Mouse (Mus musculus) CH12.LX (cell line): Measurements from ENCODE around the gene Tas2r118. TPM values are rescaled to one million over a fixed set of nuclear protein-coding genes. Genes with fewer than 3 reads are reported as not detected.

ENCODE experiments used
- DNase-seq: peaks from one replicate; pipeline ENCODE4 v3.0.0-alpha.2; 2013; ENCODE audit errors: extremely low read depth
- H3K27ac ChIP-seq: 2 replicates; pipeline ENCODE4 v1.5.1; 2012; ENCODE audit warnings: low read depth, mild to moderate bottlenecking, control low read depth, moderate library complexity; ENCODE audit not compliant: insufficient read depth
- H3K27me3 ChIP-seq: replicated peaks from 2 replicates; pipeline ENCODE3; 2012; ENCODE audit warnings: inconsistent platforms
- H3K36me3 ChIP-seq, 2 experiments: replicated peaks in 1 of 2; 2 replicates each; pipeline versions ENCODE3 to v1.6.1; 2012; ENCODE audit warnings: inconsistent platforms in 1 of 2, low read length in 1 of 2, mild to moderate bottlenecking in 1 of 2, mixed read lengths in 1 of 2, moderate library complexity in 1 of 2; ENCODE audit not compliant: control insufficient read depth in 1 of 2, insufficient read depth in 1 of 2
- H3K4me1 ChIP-seq, 2 experiments: 2 replicates each; pipeline ENCODE4 v1.6.1; 2012; ENCODE audit warnings: inconsistent platforms in 1 of 2, moderate library complexity in 1 of 2; ENCODE audit not compliant: insufficient read depth in 2 of 2, control insufficient read depth in 1 of 2
- H3K4me2 ChIP-seq: 2 replicates; pipeline ENCODE4 v1.6.1; 2012; ENCODE audit warnings: low read depth, mild to moderate bottlenecking, control low read depth; ENCODE audit not compliant: poor library complexity, insufficient read depth, severe bottlenecking
- H3K4me3 ChIP-seq, 3 experiments: fragments of 150-350 bp in 1 of 3; sonication (generic) in 1 of 3; replicated peaks in 1 of 3; 2 replicates each; pipeline versions ENCODE3 to v1.5.1; 2011 to 2012; ENCODE audit warnings: low read depth in 2 of 3, low read length in 2 of 3, mild to moderate bottlenecking in 2 of 3, moderate library complexity in 2 of 3, control low read depth in 1 of 3, improper control_type of control experiment in 1 of 3, inconsistent platforms in 1 of 3, mixed read lengths in 1 of 3; ENCODE audit not compliant: poor library complexity in 1 of 3
- H3K79me2 ChIP-seq: replicated peaks from 2 replicates; pipeline ENCODE4 v1.6.1; 2012; ENCODE audit warnings: mild to moderate bottlenecking, moderate library complexity; ENCODE audit not compliant: control insufficient read depth, poor library complexity, insufficient read depth, severe bottlenecking; ENCODE audit errors: extremely low read depth
- H3K9ac ChIP-seq: 2 replicates; pipeline ENCODE4 v1.6.1; 2012; ENCODE audit warnings: low read depth, mild to moderate bottlenecking, control low read depth, moderate library complexity; ENCODE audit not compliant: insufficient read depth
- H3K9me3 ChIP-seq: replicated peaks from 2 replicates; pipeline ENCODE3; 2012; ENCODE audit warnings: low read length, inconsistent platforms, mixed read lengths
- CHD2 ChIP-seq: IDR thresholded peaks from 2 replicates; pipeline ENCODE4 v1.6.1; 2011; ENCODE audit warnings: low read length, improper control_type of control experiment
- E2F4 ChIP-seq: IDR thresholded peaks from 2 replicates; pipeline ENCODE4 v1.6.1; 2011; ENCODE audit warnings: low read depth, low read length, improper control_type of control experiment; ENCODE audit not compliant: insufficient replicate concordance
- EP300 ChIP-seq: IDR thresholded peaks from 2 replicates; pipeline ENCODE4 v1.6.1; 2011; ENCODE audit warnings: low read length, improper control_type of control experiment
- ETS1 ChIP-seq: conservative IDR thresholded peaks from 2 replicates; pipeline ENCODE4 v1.6.1; 2012; ENCODE audit warnings: low read depth, mild to moderate bottlenecking, inconsistent platforms, low read length, improper control_type of control experiment, moderate library complexity
- IRF4 ChIP-seq: IDR thresholded peaks from 2 replicates; pipeline ENCODE4 v1.6.1; 2014; ENCODE audit warnings: low read depth, mild to moderate bottlenecking, inconsistent platforms, low read length, improper control_type of control experiment
- JUN ChIP-seq: IDR thresholded peaks from 2 replicates; pipeline ENCODE4 v1.6.1; 2011; ENCODE audit warnings: low read depth, mild to moderate bottlenecking, low read length, improper control_type of control experiment, moderate library complexity; ENCODE audit not compliant: insufficient read depth
- JUND ChIP-seq: conservative IDR thresholded peaks from 2 replicates; pipeline ENCODE4 v1.6.1; 2011; ENCODE audit warnings: low read depth, low read length, improper control_type of control experiment
- KAT2A ChIP-seq: IDR thresholded peaks from 2 replicates; pipeline ENCODE4 v1.6.1; 2012; ENCODE audit warnings: low read length, improper control_type of control experiment, inconsistent platforms; ENCODE audit not compliant: insufficient replicate concordance
- MAFK ChIP-seq: IDR thresholded peaks from 2 replicates; pipeline ENCODE4 v1.6.1; 2011; ENCODE audit warnings: low read length, improper control_type of control experiment; ENCODE audit not compliant: insufficient replicate concordance
- MAX ChIP-seq: IDR thresholded peaks from 2 replicates; pipeline ENCODE4 v1.6.1; 2011; ENCODE audit warnings: low read length, improper control_type of control experiment
- MEF2A ChIP-seq: IDR thresholded peaks from 2 replicates; pipeline ENCODE4 v1.6.1; 2014; ENCODE audit warnings: low read depth, mild to moderate bottlenecking, inconsistent platforms, low read length, improper control_type of control experiment, borderline replicate concordance
- MXI1 ChIP-seq: IDR thresholded peaks from 2 replicates; pipeline ENCODE4 v1.6.1; 2011; ENCODE audit warnings: mild to moderate bottlenecking, low read depth, low read length, improper control_type of control experiment
- MYC ChIP-seq: IDR thresholded peaks from 2 replicates; pipeline ENCODE4 v1.6.1; 2011; ENCODE audit warnings: low read depth, mild to moderate bottlenecking, improper control_type of control experiment, low read length
- POLR2A ChIP-seq: IDR thresholded peaks from 2 replicates; pipeline ENCODE4 v1.6.1; 2011; ENCODE audit warnings: low read depth, mild to moderate bottlenecking, improper control_type of control experiment, low read length
- SMC3 ChIP-seq: IDR thresholded peaks from 2 replicates; pipeline ENCODE4 v1.6.1; 2011; ENCODE audit warnings: low read depth, low read length, improper control_type of control experiment
- USF2 ChIP-seq: conservative IDR thresholded peaks from 2 replicates; pipeline ENCODE4 v1.6.1; 2011; ENCODE audit warnings: low read depth, low read length, improper control_type of control experiment
- ZC3H11A ChIP-seq: IDR thresholded peaks from 2 replicates; pipeline ENCODE4 v1.6.1; 2012; ENCODE audit warnings: low read depth, mild to moderate bottlenecking, inconsistent platforms, low read length, improper control_type of control experiment
- ZKSCAN1 ChIP-seq: IDR thresholded peaks from 2 replicates; pipeline ENCODE4 v1.6.1; 2012; ENCODE audit warnings: low read depth, inconsistent platforms, low read length, improper control_type of control experiment, borderline replicate concordance
- dilution Hi-C: fragments of 300-500 bp; cut with MboI; formaldehyde crosslinking; loops from 2 replicates; pipeline ENCODE4 v1.14.3; 2020; ENCODE audit warnings: low sequenced_read_pairs; ENCODE audit not compliant: extremely low pct_unique_long_range_greater_than_20kb, extremely low pct_ligation_motif_present
- in situ Hi-C: fragments of 300-500 bp; cut with MboI; formaldehyde crosslinking; loops from 3 replicates; pipeline ENCODE4 v1.14.3; 2019; ENCODE audit warnings: low sequenced_read_pairs, low pct_ligation_motif_present, low pct_unique_long_range_greater_than_20kb, mixed read lengths
- polyA plus RNA-seq: library from polyadenylated mRNA; unstranded; fragments of >175 nt; gene quantifications from 2 replicates; pipeline ENCODE4 v1.2.1, GENCODE M21; 2012; ENCODE audit warnings: low read depth; ENCODE audit not compliant: insufficient read length
- total RNA-seq, 2 experiments: library from RNA; depleted of rRNA; stranded (reverse); fragments of 300-350 nt in 1 of 2; fragments of >200 nt in 1 of 2; gene quantifications; 2 replicates each; pipeline ENCODE4 v1.2.3; 2012 to 2014

Tas2r118 gene
- total and polyA plus RNA-seq, 3 experiments = not detected

GRCm38 (mm10) chr6:23986293-23986692 is 16.4 kb upstream of the Tas2r118 start:
- DNase-seq = no peak
- H3K4me1 ChIP-seq = no peaks in the 10 kb centered on the region
- TF ChIP-seq JUND (no peak), MAX (no peak), JUN (no peak), E2F4 (no peak), MXI1 (no peak)
- H3K9me3 ChIP-seq = no peaks in the 10 kb centered on the region
- H3K27me3 ChIP-seq = no peaks in the 10 kb centered on the region
- H3K36me3 ChIP-seq = no peaks in the 10 kb centered on the region
- no peaks in the 10 kb centered on the region for H3K79me2 ChIP-seq
- H3K27ac ChIP-seq = no peak overlapping the region
- H3K4me2 ChIP-seq = no peak overlapping the region
- in situ Hi-C loops (no loop called here), dilution Hi-C loops (no loop called here)
- no peak overlapping the region for H3K9ac ChIP-seq
- H3K4me3 ChIP-seq = no peak overlapping the region

- no peaks in the 10 kb centered on the region for H3K36me3 ChIP-seq
- dilution Hi-C loops = no loop called here
- no peaks in the 10 kb centered on the region for H3K9me3 ChIP-seq
- H3K9ac ChIP-seq = no peak overlapping the region
- no peak for DNase-seq
- TF ChIP-seq EP300 (no peak), JUN (no peak), KAT2A (no peak), MAX (no peak), ZKSCAN1 (no peak), USF2 (no peak), CHD2 (no peak), MEF2A (no peak), MAFK (no peak), MYC (no peak), SMC3 (no peak), ZC3H11A (no peak), ETS1 (no peak), IRF4 (no peak), POLR2A (no peak)
- H3K4me3 ChIP-seq = no peak overlapping the region
- H3K27me3 ChIP-seq = no peaks in the 10 kb centered on the region
- H3K27ac ChIP-seq = no peak overlapping the region
- no peak overlapping the region for H3K4me2 ChIP-seq
- no peaks in the 10 kb centered on the region for H3K79me2 ChIP-seq
- H3K4me1 ChIP-seq = no peaks in the 10 kb centered on the region
- in situ Hi-C loops = no loop called here
Observed at GRCm38 (mm10) chr6:23966980-23967379, 2.9 kb downstream of the Tas2r118 start.
